Mouse (Mus musculus) midbrain, embryonic 11.5 days (tissue): ENCODE data around the gene Sptb. TPM values are rescaled to one million over a fixed set of nuclear protein-coding genes. Genes with fewer than 3 reads are reported as not detected.
A peak's percentile ranks its signal among the peaks of the same experiment; 100 is the strongest.

Experiments
- ATAC-seq: fragments of 200-750 bp; cut with Nextera tagmentation; 2 replicates; pipeline ENCODE4 v1.8.0; 2017; ENCODE audit warnings: moderate TSS enrichment, moderate library complexity; ENCODE audit not compliant: low FRiP score
- DNase-seq: peaks from one replicate; pipeline ENCODE4 v3.0.0; 2015; ENCODE audit warnings: low spot score; ENCODE audit errors: missing footprints
- H3K27ac ChIP-seq: fragments of 300-500 bp; sonication (generic); 2 replicates; pipeline ENCODE4 v1.5.1; 2014; ENCODE audit warnings: low read depth, low read length
- H3K27me3 ChIP-seq: fragments of 300-500 bp; sonication (generic); 2 replicates; pipeline ENCODE4 v1.6.1; 2014; ENCODE audit warnings: mild to moderate bottlenecking, low read length, moderate library complexity, mixed read lengths; ENCODE audit not compliant: control insufficient read depth, insufficient read depth
- H3K36me3 ChIP-seq: fragments of 300-500 bp; sonication (generic); 2 replicates; pipeline ENCODE4 v1.6.1; 2014; ENCODE audit warnings: mild to moderate bottlenecking, low read length, moderate library complexity, mixed read lengths; ENCODE audit not compliant: control insufficient read depth, insufficient read depth
- H3K4me1 ChIP-seq: fragments of 300-500 bp; sonication (generic); 2 replicates; pipeline ENCODE4 v1.6.1; 2014; ENCODE audit warnings: low read length; ENCODE audit not compliant: control insufficient read depth, insufficient read depth
- H3K4me2 ChIP-seq: fragments of 300-500 bp; sonication (generic); 2 replicates; pipeline ENCODE4 v1.6.1; 2014; ENCODE audit warnings: mild to moderate bottlenecking, moderate library complexity
- H3K4me3 ChIP-seq: fragments of 300-500 bp; sonication (generic); 2 replicates; pipeline ENCODE4 v1.5.1; 2014; ENCODE audit warnings: low read depth, low read length
- H3K9ac ChIP-seq: fragments of 300-500 bp; sonication (generic); 2 replicates; pipeline ENCODE4 v1.6.1; 2014; ENCODE audit warnings: low read length
- H3K9me3 ChIP-seq: fragments of 300-500 bp; sonication (generic); 2 replicates; pipeline ENCODE4 v1.6.1; 2016; ENCODE audit warnings: low read length; ENCODE audit not compliant: control insufficient read depth
- WGBS: fragments of 180-500 bp; shearing (Covaris S2); extraction: QIAGEN DNeasy Blood & Tissue Kit; methylation state at CpG from one replicate; pipeline ENCODE4 v1.1.7; 2014; 5-methylcytosine and 5-hydroxymethylcytosine counted together
- polyA plus RNA-seq: library from polyadenylated mRNA; unstranded; fragments of >200 nt; fragmentation: Nextera tagmentation; extraction: Ambion mirVana; gene quantifications from 2 replicates; pipeline ENCODE4 v1.2.1, GENCODE M21; 2014

Sptb gene
- polyA plus RNA-seq, 1 experiment from 2014 or later = 3.1 TPM

- no peaks in the 10 kb centered on the region for H3K9me3 ChIP-seq
- no peak overlapping the region for H3K9ac ChIP-seq
- peaks cover 4% of the 10 kb centered on the region; the same call in 1 of the 2 replicates for H3K4me1 ChIP-seq
- H3K36me3 ChIP-seq = no peaks in the 10 kb centered on the region
- no peak overlapping the region for H3K27ac ChIP-seq
- peak; percentile 98 for DNase-seq
- 63% methylated on average over 1 of the region's 1 CpGs for WGBS
- ATAC-seq = no peak
- H3K4me3 ChIP-seq = no peak overlapping the region
- no peak overlapping the region for H3K4me2 ChIP-seq
- H3K27me3 ChIP-seq = no peaks in the 10 kb centered on the region
These were observed 118.1 kb downstream of the Sptb start for GRCm38 (mm10) chr12:76592213-76592612.

DNA sequence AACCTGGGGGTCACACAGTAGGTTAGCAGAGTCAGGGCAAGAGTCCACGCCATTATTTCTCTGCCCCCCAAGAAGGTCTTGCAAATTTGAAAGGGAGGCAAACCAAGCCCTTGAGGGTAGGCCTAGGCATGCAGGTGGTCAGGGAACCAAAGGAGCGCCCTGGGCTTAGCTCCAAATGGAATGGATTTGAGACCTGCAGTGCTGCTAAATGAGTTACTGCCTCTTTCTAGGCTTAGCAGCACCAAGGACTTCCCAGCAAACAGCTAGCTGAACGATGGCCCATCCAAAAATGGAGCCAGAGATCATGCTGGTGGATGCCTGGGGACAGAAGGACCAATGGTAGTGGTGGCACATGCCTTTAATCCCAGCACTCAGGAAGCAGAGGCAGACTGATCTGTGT lies 119.3 kb downstream of the Sptb start:
- Histone ChIP-seq H3K9me3 (no peaks in the 10 kb centered on the region), H3K9ac (no peak overlapping the region), H3K4me1 (peaks cover 4% of the 10 kb centered on the region; the same call in 1 of the 2 replicates), H3K27ac (no peak overlapping the region), H3K4me3 (no peak overlapping the region), H3K36me3 (no peaks in the 10 kb centered on the region), H3K27me3 (no peaks in the 10 kb centered on the region), H3K4me2 (no peak overlapping the region)
- 69% methylated on average over 3 of the region's 3 CpGs for WGBS
- DNase-seq = peak; percentile 19
- ATAC-seq = no peak

- no peak for ATAC-seq
- no peak overlapping the region for H3K9ac ChIP-seq
- 86% methylated on average over 6 of the region's 6 CpGs for WGBS
These were observed 120.8 kb downstream of the Sptb start for GRCm38 (mm10) chr12:76589531-76589930.

DNA sequence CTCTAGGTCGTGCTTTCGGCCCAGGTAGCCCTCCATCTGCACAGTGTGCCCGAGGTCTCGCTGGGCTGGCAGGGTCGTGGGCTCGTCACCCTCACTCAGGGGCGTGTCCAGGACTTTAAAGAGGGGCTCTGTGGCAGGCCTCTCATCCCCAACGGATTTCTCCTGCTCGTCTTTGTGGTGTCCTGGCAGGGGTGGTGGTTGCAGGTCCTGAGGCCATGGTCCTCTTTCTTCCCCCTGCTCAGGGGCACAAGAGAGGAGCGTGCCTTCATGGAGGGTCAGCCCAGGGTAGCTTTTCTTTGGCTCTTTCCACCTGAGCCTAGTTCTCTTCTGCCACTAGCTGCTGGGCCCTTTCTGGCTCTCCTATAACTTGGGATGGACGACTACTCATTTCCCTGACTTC lies 123.0 kb downstream of the Sptb start:
- H3K27ac ChIP-seq = no peak overlapping the region
- WGBS = 70% methylated on average over 11 of the region's 11 CpGs
- ATAC-seq (no peak), DNase-seq (no peak)
- H3K4me1 ChIP-seq = no peaks in the 10 kb centered on the region
- no peaks in the 10 kb centered on the region for H3K27me3 ChIP-seq
- H3K9me3 ChIP-seq = no peaks in the 10 kb centered on the region
- H3K36me3 ChIP-seq = no peaks in the 10 kb centered on the region
- H3K4me2 ChIP-seq = no peak overlapping the region
- H3K4me3 ChIP-seq = no peak overlapping the region
- no peak overlapping the region for H3K9ac ChIP-seq

More at GRCm38 (mm10) chr12:76589531-76589930, 120.8 kb downstream of the Sptb start:
- Histone ChIP-seq H3K4me3 (no peak overlapping the region), H3K4me1 (peaks cover 4% of the 10 kb centered on the region; the same call in 1 of the 2 replicates), H3K9me3 (no peaks in the 10 kb centered on the region), H3K4me2 (no peak overlapping the region), H3K27me3 (no peaks in the 10 kb centered on the region), H3K36me3 (no peaks in the 10 kb centered on the region), H3K27ac (no peak overlapping the region)
- no peak for DNase-seq

DNA sequence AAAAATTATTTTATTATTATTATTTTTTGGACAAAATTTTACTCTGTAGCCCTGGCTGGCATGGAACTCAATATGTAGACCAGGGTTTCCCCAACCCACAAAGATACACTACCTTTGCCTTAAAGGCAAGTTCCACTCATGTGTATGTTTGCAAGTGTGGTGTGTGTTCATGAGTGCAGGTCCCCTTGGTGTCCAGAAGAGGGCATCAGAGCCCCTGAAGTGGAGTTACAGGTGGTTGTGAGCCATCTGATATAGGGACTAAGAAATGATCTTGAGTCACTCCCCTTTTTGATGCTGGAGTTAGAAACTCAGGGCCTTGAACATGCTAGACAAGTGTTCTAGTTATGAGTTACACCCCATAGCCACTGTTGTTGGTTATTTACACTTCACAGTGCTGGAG lies 125.3 kb downstream of the Sptb start:
- DNase-seq (no peak), ATAC-seq (no peak)
- Histone ChIP-seq H3K4me3 (no peak overlapping the region), H3K9me3 (no peaks in the 10 kb centered on the region), H3K27ac (no peak overlapping the region), H3K9ac (no peak overlapping the region), H3K36me3 (no peaks in the 10 kb centered on the region), H3K4me2 (no peak overlapping the region), H3K27me3 (no peaks in the 10 kb centered on the region), H3K4me1 (no peaks in the 10 kb centered on the region)

GRCm38 (mm10) chr12:76583454-76583853 lies 126.9 kb downstream of the Sptb start:
- DNase-seq = no peak
- 92% methylated on average over 7 of the region's 7 CpGs for WGBS
- no peak for ATAC-seq
- H3K4me2 ChIP-seq = no peak overlapping the region
- H3K9ac ChIP-seq = no peak overlapping the region
- H3K36me3 ChIP-seq = no peaks in the 10 kb centered on the region
- no peak overlapping the region for H3K27ac ChIP-seq
- H3K4me1 ChIP-seq = no peaks in the 10 kb centered on the region
- H3K27me3 ChIP-seq = no peaks in the 10 kb centered on the region
- no peak overlapping the region for H3K4me3 ChIP-seq
- H3K9me3 ChIP-seq = no peaks in the 10 kb centered on the region

- H3K27me3 ChIP-seq = no peaks in the 10 kb centered on the region
- no peaks in the 10 kb centered on the region for H3K4me1 ChIP-seq
- DNase-seq (no peak), ATAC-seq (no peak)
- no peak overlapping the region for H3K4me3 ChIP-seq
- H3K9ac ChIP-seq = no peak overlapping the region
- no peak overlapping the region for H3K27ac ChIP-seq
- H3K9me3 ChIP-seq = no peaks in the 10 kb centered on the region
- H3K36me3 ChIP-seq = no peaks in the 10 kb centered on the region
- no peak overlapping the region for H3K4me2 ChIP-seq
- WGBS = 41% methylated on average over 6 of the region's 6 CpGs
These were observed 127.5 kb downstream of the Sptb start for GRCm38 (mm10) chr12:76582841-76583240.

DNA sequence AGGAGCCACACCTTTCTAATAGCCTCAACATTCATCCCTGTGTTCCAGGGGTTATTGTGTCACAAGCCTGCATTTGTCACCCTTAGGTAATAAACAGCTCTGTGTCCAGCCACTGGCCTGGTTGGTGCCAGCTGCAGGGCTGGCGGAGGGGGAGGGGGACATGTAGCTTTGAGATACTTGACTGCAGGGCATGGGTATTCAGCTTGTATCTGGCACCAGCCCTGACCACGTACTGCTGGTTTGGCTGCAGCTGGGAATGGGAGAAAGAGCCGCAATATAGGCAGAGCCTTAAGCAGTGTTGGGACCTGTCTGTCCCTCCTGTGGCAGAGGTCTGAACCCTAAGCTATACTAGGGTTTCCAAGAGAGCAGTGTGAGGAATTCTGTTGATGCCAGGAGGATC lies 128.2 kb downstream of the Sptb start:
- ATAC-seq = no peak
- peak; percentile 28 for DNase-seq
- WGBS = 94% methylated on average over 3 of the region's 3 CpGs

DNA sequence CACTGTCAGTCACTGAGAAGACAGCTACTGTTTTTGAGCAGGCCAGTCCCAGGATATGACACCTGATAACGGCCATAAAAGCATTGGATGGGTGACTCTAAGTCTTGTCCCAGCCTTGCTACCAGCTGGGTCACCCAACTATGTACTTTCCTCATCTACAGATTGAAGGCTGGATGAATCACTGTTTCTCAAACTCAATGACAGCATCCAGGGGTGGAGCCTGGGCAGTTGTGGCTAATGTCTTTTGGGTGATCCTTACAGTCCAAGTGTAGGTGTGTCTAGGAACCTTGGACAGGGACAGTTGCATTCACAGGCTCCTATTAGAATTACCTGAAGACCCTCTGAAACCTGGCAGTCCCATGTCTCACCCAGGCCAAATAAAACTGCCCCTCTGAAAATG lies 130.5 kb downstream of the Sptb start:
- WGBS = 79% methylated on average over 1 of the region's 1 CpGs
- DNase-seq = no peak
- ATAC-seq = no peak

More for the DNA sequence above, 128.2 kb downstream of the Sptb start:
- no peaks in the 10 kb centered on the region for H3K4me1 ChIP-seq
- no peaks in the 10 kb centered on the region for H3K27me3 ChIP-seq
- H3K9me3 ChIP-seq = no peaks in the 10 kb centered on the region
- no peak overlapping the region for H3K9ac ChIP-seq
- no peak overlapping the region for H3K4me3 ChIP-seq
- H3K4me2 ChIP-seq = no peak overlapping the region
- no peak overlapping the region for H3K27ac ChIP-seq
- H3K36me3 ChIP-seq = no peaks in the 10 kb centered on the region

GRCm38 (mm10) chr12:76578465-76578864 lies 131.9 kb downstream of the Sptb start:
- H3K9ac ChIP-seq = no peak overlapping the region
- no peaks in the 10 kb centered on the region for H3K36me3 ChIP-seq
- H3K27ac ChIP-seq = no peak overlapping the region
- H3K4me2 ChIP-seq = no peak overlapping the region
- no peaks in the 10 kb centered on the region for H3K27me3 ChIP-seq
- H3K4me3 ChIP-seq = no peak overlapping the region
- ATAC-seq (no peak), DNase-seq (no peak)
- 92% methylated on average over 2 of the region's 2 CpGs for WGBS
- H3K4me1 ChIP-seq = no peaks in the 10 kb centered on the region
- H3K9me3 ChIP-seq = no peaks in the 10 kb centered on the region

More for the DNA sequence above, 130.5 kb downstream of the Sptb start:
- no peak overlapping the region for H3K4me2 ChIP-seq
- no peaks in the 10 kb centered on the region for H3K36me3 ChIP-seq
- H3K9me3 ChIP-seq = no peaks in the 10 kb centered on the region
- H3K27ac ChIP-seq = no peak overlapping the region
- H3K9ac ChIP-seq = no peak overlapping the region
- H3K27me3 ChIP-seq = no peaks in the 10 kb centered on the region
- no peaks in the 10 kb centered on the region for H3K4me1 ChIP-seq
- no peak overlapping the region for H3K4me3 ChIP-seq
